Mouse (Mus musculus): ENCODE measurements around the gene Ccdc87. TPM values are rescaled to one million over a fixed set of nuclear protein-coding genes. Genes with fewer than 3 reads are reported as not detected.

Ccdc87 gene
- polyA plus RNA-seq, 1 experiment: not detected

- TF ChIP-seq POLR2A (IDR thresholded peaks at IDR 0.05; ENCODE audit: borderline replicate concordance, low read depth, low read length) (no peak), CTCF (IDR thresholded peaks at IDR 0.05; ENCODE audit: low read depth, low read length) (no peak)
- Histone ChIP-seq H3K4me1 (ENCODE audit: control insufficient read depth, insufficient read depth, low read length) (peaks cover 15% of the 10 kb centered on the region), H3K4me3 (ENCODE audit: insufficient read depth, low read length) (no peak overlapping the region), H3K27ac (ENCODE audit: insufficient read depth, low read depth, low read length) (no peak overlapping the region)
These were observed 3.1 kb upstream of the Ccdc87 start for GRCm38 (mm10) chr19:4836096-4836495.

GRCm38 (mm10) chr19:4837049-4837448, 2.1 kb upstream of the Ccdc87 start:
- TF ChIP-seq POLR2A (IDR thresholded peaks at IDR 0.05; ENCODE audit: borderline replicate concordance, low read depth, low read length) (no peak), CTCF (IDR thresholded peaks at IDR 0.05; ENCODE audit: low read depth, low read length) (no peak)
- Histone ChIP-seq H3K27ac (ENCODE audit: insufficient read depth, low read depth, low read length) (no peak overlapping the region), H3K4me3 (ENCODE audit: insufficient read depth, low read length) (no peak overlapping the region), H3K4me1 (ENCODE audit: control insufficient read depth, insufficient read depth, low read length) (peaks cover 15% of the 10 kb centered on the region)

- Histone ChIP-seq H3K4me1 (ENCODE audit: control insufficient read depth, insufficient read depth, low read length) (peaks cover 15% of the 10 kb centered on the region), H3K27ac (ENCODE audit: insufficient read depth, low read depth, low read length) (no peak overlapping the region), H3K4me3 (ENCODE audit: insufficient read depth, low read length) (peak overlapping the region; percentile 67)
- TF ChIP-seq POLR2A (IDR thresholded peaks at IDR 0.05; ENCODE audit: borderline replicate concordance, low read depth, low read length): no peak
- TF ChIP-seq CTCF (IDR thresholded peaks at IDR 0.05; ENCODE audit: low read depth, low read length): no peak
These were observed 533 bp upstream of the Ccdc87 start for GRCm38 (mm10) chr19:4838526-4839140.

GRCm38 (mm10) chr19:4840848-4841247, 1.7 kb downstream of the Ccdc87 start:
- TF ChIP-seq CTCF (IDR thresholded peaks at IDR 0.05; ENCODE audit: low read depth, low read length): no peak
- TF ChIP-seq POLR2A (IDR thresholded peaks at IDR 0.05; ENCODE audit: borderline replicate concordance, low read depth, low read length): no peak
- Histone ChIP-seq H3K4me3 (ENCODE audit: insufficient read depth, low read length) (no peak overlapping the region), H3K4me1 (ENCODE audit: control insufficient read depth, insufficient read depth, low read length) (peaks cover 15% of the 10 kb centered on the region), H3K27ac (ENCODE audit: insufficient read depth, low read depth, low read length) (no peak overlapping the region)

GRCm38 (mm10) chr19:4842611-4843010, 3.4 kb downstream of the Ccdc87 start:
- H3K4me1 ChIP-seq (ENCODE audit: control insufficient read depth, insufficient read depth, low read length): peaks cover 10% of the 10 kb centered on the region

DNA sequence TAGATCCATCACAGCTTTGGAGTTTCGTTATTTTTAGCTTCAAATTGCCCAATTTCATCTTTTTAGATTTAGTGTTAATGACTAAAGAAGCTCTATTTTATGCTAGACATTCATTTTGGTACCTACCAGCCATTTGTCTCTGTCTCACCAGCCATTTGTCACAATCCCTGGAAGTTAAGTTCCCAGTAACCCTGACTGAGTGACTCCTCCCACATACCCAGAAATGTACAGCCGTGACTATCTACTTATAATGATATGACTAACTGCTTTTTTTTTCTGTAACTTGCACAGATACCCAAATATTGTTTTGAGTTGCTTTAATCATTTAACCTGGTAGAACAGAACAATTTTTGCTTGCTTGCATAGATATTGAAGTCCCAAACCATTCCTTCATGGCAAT, 6.7 kb downstream of the Ccdc87 start:
- Histone ChIP-seq H3K27ac (ENCODE audit: insufficient read depth, low read depth, low read length) (no peak overlapping the region), H3K4me3 (ENCODE audit: insufficient read depth, low read length) (no peak overlapping the region), H3K4me1 (ENCODE audit: control insufficient read depth, insufficient read depth, low read length) (no peaks in the 10 kb centered on the region)
- TF ChIP-seq CTCF (IDR thresholded peaks at IDR 0.05; ENCODE audit: low read depth, low read length): no peak
- TF ChIP-seq POLR2A (IDR thresholded peaks at IDR 0.05; ENCODE audit: borderline replicate concordance, low read depth, low read length): no peak

More at GRCm38 (mm10) chr19:4842611-4843010, 3.4 kb downstream of the Ccdc87 start:
- Histone ChIP-seq H3K4me3 (ENCODE audit: insufficient read depth, low read length) (no peak overlapping the region), H3K27ac (ENCODE audit: insufficient read depth, low read depth, low read length) (no peak overlapping the region)
- TF ChIP-seq POLR2A (IDR thresholded peaks at IDR 0.05; ENCODE audit: borderline replicate concordance, low read depth, low read length) (no peak), CTCF (IDR thresholded peaks at IDR 0.05; ENCODE audit: low read depth, low read length) (no peak)

GRCm38 (mm10) chr19:4847490-4847889, 8.3 kb downstream of the Ccdc87 start:
- Histone ChIP-seq H3K4me3 (ENCODE audit: insufficient read depth, low read length) (no peak overlapping the region), H3K4me1 (ENCODE audit: control insufficient read depth, insufficient read depth, low read length) (no peaks in the 10 kb centered on the region), H3K27ac (ENCODE audit: insufficient read depth, low read depth, low read length) (no peak overlapping the region)
- no peak for TF ChIP-seq POLR2A (IDR thresholded peaks at IDR 0.05; ENCODE audit: borderline replicate concordance, low read depth, low read length)
- no peak for TF ChIP-seq CTCF (IDR thresholded peaks at IDR 0.05; ENCODE audit: low read depth, low read length)

DNA sequence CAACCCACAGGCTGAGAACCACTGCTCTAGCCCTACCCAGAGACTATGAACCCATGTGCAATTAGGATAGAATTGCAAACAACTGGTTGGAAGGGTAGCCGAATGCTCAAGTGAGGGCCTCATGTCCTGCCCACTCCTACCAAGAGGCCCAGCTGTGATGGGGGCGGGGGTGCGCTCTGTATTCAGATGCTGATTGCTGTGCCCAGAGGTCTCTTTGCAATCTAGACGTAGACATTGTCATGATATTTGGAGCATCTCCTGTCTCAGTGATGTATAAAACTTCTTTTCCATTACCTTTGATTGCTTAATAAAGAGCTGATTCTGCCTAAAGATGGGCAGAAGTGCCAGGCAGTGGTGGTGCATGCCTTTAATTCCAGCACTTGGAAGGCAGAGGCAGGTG, 10.6 kb downstream of the Ccdc87 start:
- peaks cover 4% of the 10 kb centered on the region; the same call in 1 of the 2 replicates for H3K4me1 ChIP-seq (ENCODE audit: control insufficient read depth, insufficient read depth, low read length)
- no peak overlapping the region for H3K4me3 ChIP-seq (ENCODE audit: insufficient read depth, low read length)
- TF ChIP-seq CTCF (IDR thresholded peaks at IDR 0.05; ENCODE audit: low read depth, low read length): no peak
- no peak for TF ChIP-seq POLR2A (IDR thresholded peaks at IDR 0.05; ENCODE audit: borderline replicate concordance, low read depth, low read length)
- no peak overlapping the region for H3K27ac ChIP-seq (ENCODE audit: insufficient read depth, low read depth, low read length)

DNA sequence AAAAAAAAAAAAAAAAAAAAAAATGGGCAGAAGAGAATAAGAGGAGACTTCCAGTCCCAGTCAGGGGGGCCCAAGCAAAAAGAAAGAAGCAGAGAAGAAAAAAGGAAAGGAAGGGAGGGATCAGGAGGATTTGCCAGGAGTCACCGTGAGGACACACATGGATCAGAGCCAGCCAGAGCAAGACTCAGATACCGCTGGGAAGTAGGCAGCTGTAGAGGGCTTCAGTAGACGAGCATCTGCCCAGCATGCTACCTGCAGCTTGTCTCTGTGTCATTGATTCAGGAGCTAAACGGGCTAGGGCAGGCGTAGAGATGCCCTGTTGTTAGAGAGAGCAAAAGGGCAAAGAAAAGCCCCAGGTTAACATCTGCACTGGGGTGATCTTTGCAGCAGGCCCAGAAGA, 11.1 kb downstream of the Ccdc87 start:
- TF ChIP-seq CTCF (IDR thresholded peaks at IDR 0.05; ENCODE audit: low read depth, low read length) (no peak), POLR2A (IDR thresholded peaks at IDR 0.05; ENCODE audit: borderline replicate concordance, low read depth, low read length) (no peak)
- peaks cover 4% of the 10 kb centered on the region; the same call in 1 of the 2 replicates for H3K4me1 ChIP-seq (ENCODE audit: control insufficient read depth, insufficient read depth, low read length)
- no peak overlapping the region for H3K4me3 ChIP-seq (ENCODE audit: insufficient read depth, low read length)
- H3K27ac ChIP-seq (ENCODE audit: insufficient read depth, low read depth, low read length): no peak overlapping the region

GRCm38 (mm10) chr19:4854552-4855469, 15.6 kb downstream of the Ccdc87 start, which contains the start of gene Ctsf:
TSS of gene Ctsf (plus strand) at chr19:4855130.
- TF ChIP-seq CTCF (IDR thresholded peaks at IDR 0.05; ENCODE audit: low read depth, low read length) (no peak), POLR2A (IDR thresholded peaks at IDR 0.05; ENCODE audit: borderline replicate concordance, low read depth, low read length) (no peak)
- Histone ChIP-seq H3K27ac (ENCODE audit: insufficient read depth, low read depth, low read length) (peak within 1 kb of the TSS; percentile 62), H3K4me1 (ENCODE audit: control insufficient read depth, insufficient read depth, low read length) (peaks cover 16% of the 10 kb centered on the region), H3K4me3 (ENCODE audit: insufficient read depth, low read length) (peak within 1 kb of the TSS; percentile 88)
